In the genomic region with DNA sequence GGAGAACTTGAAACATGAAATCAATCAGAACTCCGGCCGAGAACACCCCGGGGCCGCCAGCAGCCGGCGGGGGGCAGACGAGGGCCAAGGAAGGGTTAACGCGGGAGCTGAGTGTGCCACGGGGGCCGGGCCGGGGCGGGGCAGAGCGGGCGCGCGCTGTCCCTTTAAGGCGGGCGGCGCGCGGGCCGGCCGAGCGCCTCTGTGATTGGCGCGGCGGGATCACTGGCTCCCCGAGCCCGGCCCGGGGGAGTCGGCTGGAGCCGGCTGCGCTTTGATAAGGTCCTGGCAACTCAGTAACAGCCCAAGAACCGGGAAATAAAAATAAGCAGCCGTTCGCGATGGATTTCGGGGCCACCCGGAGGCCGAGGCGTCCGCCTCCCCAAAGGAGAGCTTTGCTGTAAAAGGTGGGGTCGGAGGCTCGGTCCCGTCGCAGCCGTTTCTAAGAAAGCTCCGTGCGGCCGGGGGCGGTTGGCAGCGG, we compare ENCODE assay signal across 8 mouse cellular contexts. TPM values are rescaled to one million over a fixed set of nuclear protein-coding genes. Genes with fewer than 3 reads are reported as not detected.
DNase-seq lines count a peak whose midpoint lies in the region; ATAC-seq lines count a peak whose summit lies in the region.

Gene Axin2, plus strand, starts transcription at position 192 of the 478 bp plus-strand sequence.

- DNase-seq in adrenal gland, adult 8-10 months: peak; percentile 90
- peak; percentile 97 for DNase-seq in embryo, embryonic 10.5 days (ENCODE audit: low spot score)
- DNase-seq in gastrocnemius, postnatal 36 days: peak; percentile 85 to 87
- DNase-seq in intestine, embryonic 14.5 days (ENCODE audit: low spot score): peak; percentile 93
- peak; percentile 86 to 90 for DNase-seq in left cerebral cortex, postnatal 14 days (ENCODE audit: low spot score in 2 of 2)
- peak; percentile 87 to 90 for DNase-seq in right cerebral cortex, postnatal 36 days (ENCODE audit: low spot score in 2 of 2)
- peak; percentile 85 to 90 for DNase-seq in urinary bladder, postnatal 36 days (ENCODE audit: low spot score in 2 of 2)

- intact Hi-C loops in gastrocnemius, postnatal 36 days (cut with DNase I): loop anchor here (5.0 kb wide), 2 partner anchors 72 to 507 kb away; partner anchors contain the start of gene Amz2
- intact Hi-C loops in left cerebral cortex, postnatal 14 days (cut with DNase I): loop anchor here (5.0 kb wide), 1 partner anchor 272 kb away; no protein-coding TSS in a partner anchor

- H3K36me3 ChIP-seq in intestine, embryonic 14.5 days (ENCODE audit: control insufficient read depth, insufficient read depth, low read length): no peaks in the 10 kb centered on the region

- H3K9ac ChIP-seq in intestine, embryonic 14.5 days (ENCODE audit: low read length): peak within 1 kb of the TSS; percentile 70

- 0 out of 2 replicates have a peak, but pooled peaks cover 3% of the 10 kb centered on the region for H3K27me3 ChIP-seq in intestine, embryonic 14.5 days (replicated peaks; ENCODE audit: control insufficient read depth, insufficient read depth, low read length)

- peak within 1 kb of the TSS; percentile 99 for H3K27ac ChIP-seq in intestine, embryonic 14.5 days (ENCODE audit: low read depth)

- H3K9me3 ChIP-seq in intestine, embryonic 14.5 days (ENCODE audit: control insufficient read depth, low read length): no peaks in the 10 kb centered on the region

- peaks cover 28% of the 10 kb centered on the region for H3K4me1 ChIP-seq in intestine, embryonic 14.5 days (replicated peaks; ENCODE audit: control insufficient read depth, insufficient read depth, low read length)

- peak; percentile 93 for ATAC-seq in intestine, embryonic 14.5 days (replicated peaks; ENCODE audit: low FRiP score, low TSS enrichment, low read depth)
- ATAC-seq in megakaryocyte-erythroid progenitor cell, adult 5-6 weeks (replicated peaks; ENCODE audit: low FRiP score, low TSS enrichment, poor library complexity, severe bottlenecking): peak; percentile 95

- 2% methylated on average over 48 of the region's 53 CpGs for WGBS in intestine, embryonic 14.5 days

- peak within 1 kb of the TSS; percentile 48 for H3K4me2 ChIP-seq in intestine, embryonic 14.5 days (ENCODE audit: low read length)

- peak within 1 kb of the TSS; percentile 83 for H3K4me3 ChIP-seq in intestine, embryonic 14.5 days (ENCODE audit: low read depth, low read length)

RNA-seq across cellular contexts. Expression of gene Axin2, which starts in this region (rescaled TPM):
- total RNA-seq in adrenal gland, adult 8-10 months (2022): 10 to 100 TPM; 42.3 to 93.1 (median 66.6) TPM
- total RNA-seq in gastrocnemius, postnatal 36 days (2021): 10 to 100 TPM in 1 of 2 experiments, 1 to 10 TPM in 1; 7.0 to 15.0 TPM
- 6.5 and 8.0 TPM in 2 replicates for polyA plus RNA-seq in intestine, embryonic 14.5 days (2014; fragmentation: Nextera tagmentation; extraction: Ambion mirVana)
- total RNA-seq in left cerebral cortex, postnatal 14 days (2021): 10 to 100 TPM; 30.4 to 41.8 TPM
- total RNA-seq in megakaryocyte-erythroid progenitor cell, adult 5-6 weeks (2014; fragmentation: Nextera tagmentation): 1.3 and 5.7 TPM in 2 replicates
- total RNA-seq in megakaryocyte-erythroid progenitor cell, adult 5-6 weeks (2017): 0.38 and 2.0 TPM in 2 replicates

Comparison
In these comparisons a context has a peak if more than half of its experiments do, and no peak if none do; other contexts are left out.
1. Peak in every context shown above with its lines: DNase-seq, ATAC-seq, H3K4me3 ChIP-seq and H3K27ac ChIP-seq.